Mouse (Mus musculus) limb, embryonic 11.5 days (tissue): ENCODE measurements at regions not wholly inside any gene's neighbourhood (a gene's known extent, or its start where the extent isn't known, plus 50 kb on each side); places are given as distances from the start of the nearest gene placed in this dataset.

Experiments
- ATAC-seq: fragments of 200-750 bp; cut with Nextera tagmentation; 2 replicates; pipeline ENCODE4 v1.8.0; 2017; ENCODE audit warnings: low read depth; ENCODE audit not compliant: insufficient number of reproducible peaks, low FRiP score, low TSS enrichment
- DNase-seq: peaks from one replicate; pipeline ENCODE4 v3.0.0-alpha.2; 2015; ENCODE audit warnings: low spot score
- H3K27ac ChIP-seq: fragments of 300-500 bp; sonication (generic); replicated peaks from 2 replicates; pipeline ENCODE4 v1.5.1; 2014; ENCODE audit warnings: low read depth, mild to moderate bottlenecking, low read length
- H3K27me3 ChIP-seq: fragments of 300-500 bp; sonication (generic); 2 replicates; pipeline ENCODE4 v1.6.1; 2014; ENCODE audit warnings: mild to moderate bottlenecking, low read length, mixed read lengths; ENCODE audit not compliant: control insufficient read depth, insufficient read depth
- H3K36me3 ChIP-seq: fragments of 300-500 bp; sonication (generic); 2 replicates; pipeline ENCODE4 v1.6.1; 2014; ENCODE audit warnings: mild to moderate bottlenecking, low read length, moderate library complexity, mixed read lengths; ENCODE audit not compliant: control insufficient read depth, insufficient read depth
- H3K4me1 ChIP-seq: fragments of 300-500 bp; sonication (generic); 2 replicates; pipeline ENCODE4 v1.6.1; 2014; ENCODE audit warnings: low read length, mixed read lengths; ENCODE audit not compliant: control insufficient read depth, insufficient read depth
- H3K4me2 ChIP-seq: fragments of 300-500 bp; sonication (generic); 2 replicates; pipeline ENCODE4 v1.6.1; 2014; ENCODE audit warnings: low read depth, mild to moderate bottlenecking, moderate library complexity; ENCODE audit not compliant: severe bottlenecking
- H3K4me3 ChIP-seq: fragments of 300-500 bp; sonication (generic); 2 replicates; pipeline ENCODE4 v1.5.1; 2014; ENCODE audit warnings: low read depth, low read length
- H3K9ac ChIP-seq: fragments of 300-500 bp; sonication (generic); 2 replicates; pipeline ENCODE4 v1.6.1; 2014; ENCODE audit warnings: mild to moderate bottlenecking, low read length
- H3K9me3 ChIP-seq: fragments of 300-500 bp; sonication (generic); 2 replicates; pipeline ENCODE4 v1.6.1; 2016; ENCODE audit warnings: low read length; ENCODE audit not compliant: control insufficient read depth
- WGBS: fragments of 180-500 bp; shearing (Covaris S2); extraction: QIAGEN DNeasy Blood & Tissue Kit; methylation state at CpG from one replicate; pipeline ENCODE4 v1.1.7; 2014; 5-methylcytosine and 5-hydroxymethylcytosine counted together

DNA sequence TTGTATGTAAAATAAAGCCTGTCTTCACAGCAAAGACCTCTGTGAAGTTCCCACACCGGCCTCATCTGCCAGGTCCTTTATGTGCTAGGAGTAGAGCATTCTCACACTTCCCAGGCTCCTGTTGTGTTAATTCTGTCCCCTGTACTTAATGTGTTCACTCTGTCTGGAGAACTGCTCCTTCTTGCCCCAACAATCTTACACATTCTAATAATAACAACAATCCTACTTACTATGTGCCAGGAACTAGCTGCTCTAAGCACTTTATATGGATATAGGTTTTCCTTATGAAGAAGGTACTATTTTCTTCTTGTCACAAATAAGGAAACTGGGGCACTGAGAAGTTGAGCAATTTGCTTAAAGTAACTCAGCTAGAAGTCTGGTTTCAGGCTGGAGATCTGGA lies 456.6 kb upstream of the Nr2f1 start:
- H3K4me1 ChIP-seq = no peaks in the 10 kb centered on the region
- no peak overlapping the region for H3K27ac ChIP-seq
- H3K9ac ChIP-seq = no peak overlapping the region
- no peak for ATAC-seq
- no peak overlapping the region for H3K4me3 ChIP-seq
- no peak for DNase-seq
- H3K9me3 ChIP-seq = no peaks in the 10 kb centered on the region
- H3K36me3 ChIP-seq = no peaks in the 10 kb centered on the region
- no peaks in the 10 kb centered on the region for H3K27me3 ChIP-seq
- 87% methylated on average over 1 of the region's 1 CpGs for WGBS
- H3K4me2 ChIP-seq = no peak overlapping the region

DNA sequence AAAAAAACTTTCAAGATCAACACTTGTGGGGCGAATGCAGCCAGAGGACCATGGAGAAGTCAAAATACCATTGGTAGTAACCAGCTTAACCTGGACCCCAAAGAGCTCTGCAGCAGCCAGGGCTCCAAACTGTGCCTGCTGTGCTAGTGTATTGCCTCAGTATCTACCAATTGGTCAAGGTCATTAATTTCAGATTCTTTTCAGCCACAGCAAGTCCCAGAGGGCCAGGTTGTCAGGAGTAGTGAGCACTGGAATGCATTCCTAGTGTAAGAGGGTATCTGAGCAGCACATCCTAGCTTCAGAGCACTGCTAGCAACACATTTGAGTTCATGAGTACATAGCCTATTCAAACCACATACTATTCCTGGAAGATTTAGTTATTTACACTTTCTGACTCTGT lies 451.3 kb upstream of the Nr2f1 start:
- 81% methylated on average over 1 of the region's 1 CpGs for WGBS
- ATAC-seq = no peak

DNA sequence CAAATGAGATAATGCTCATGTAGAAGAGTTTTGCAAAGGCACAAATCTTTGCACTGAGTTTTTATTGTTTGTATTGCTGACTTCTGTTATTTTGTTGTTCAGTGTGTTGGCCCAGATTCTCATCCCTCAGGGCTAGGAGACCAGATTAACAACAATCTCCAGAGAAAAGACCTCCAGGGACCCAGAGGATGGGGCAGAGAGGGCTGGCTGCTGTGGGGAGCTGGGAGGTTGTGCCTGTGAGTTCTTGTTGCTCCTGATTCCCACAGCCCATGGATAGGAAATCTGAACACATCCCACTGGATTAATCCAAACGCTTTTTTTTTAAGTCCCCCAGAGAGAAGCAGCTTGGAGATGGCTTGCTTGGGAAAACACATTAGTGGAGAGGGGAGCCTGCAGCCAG lies 445.0 kb upstream of the Nr2f1 start:
- no peak overlapping the region for H3K9ac ChIP-seq
- no peaks in the 10 kb centered on the region for H3K36me3 ChIP-seq

More for the DNA sequence above, 451.3 kb upstream of the Nr2f1 start:
- no peaks in the 10 kb centered on the region for H3K4me1 ChIP-seq
- no peak overlapping the region for H3K27ac ChIP-seq
- H3K9ac ChIP-seq = no peak overlapping the region
- no peak for DNase-seq
- no peaks in the 10 kb centered on the region for H3K27me3 ChIP-seq
- H3K9me3 ChIP-seq = no peaks in the 10 kb centered on the region
- no peak overlapping the region for H3K4me3 ChIP-seq
- H3K4me2 ChIP-seq = no peak overlapping the region
- no peaks in the 10 kb centered on the region for H3K36me3 ChIP-seq

DNA sequence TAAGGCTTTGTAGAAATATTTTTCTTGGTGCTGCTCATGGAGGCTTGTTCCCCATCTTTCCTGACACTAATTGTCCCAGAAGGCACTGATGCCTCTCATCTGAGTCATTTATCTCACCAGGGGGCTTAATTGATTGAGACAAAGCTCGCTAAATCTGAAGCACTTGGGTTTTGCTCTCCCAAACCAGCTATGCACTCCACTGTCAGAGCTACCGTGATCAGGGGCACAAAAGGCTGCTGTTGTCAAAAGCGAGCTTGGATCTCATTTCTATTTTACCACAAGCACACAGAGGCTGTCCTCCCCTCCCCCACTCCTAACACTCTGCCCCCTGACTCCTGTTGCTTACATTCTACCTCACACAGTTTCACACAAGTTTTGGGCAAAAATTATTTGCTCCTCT lies 443.5 kb upstream of the Nr2f1 start:
- H3K9me3 ChIP-seq = no peaks in the 10 kb centered on the region
- no peak for ATAC-seq
- no peak overlapping the region for H3K27ac ChIP-seq
- no peaks in the 10 kb centered on the region for H3K27me3 ChIP-seq
- WGBS = 5% methylated on average over 3 of the region's 3 CpGs
- H3K4me2 ChIP-seq = no peak overlapping the region
- no peak for DNase-seq
- no peaks in the 10 kb centered on the region for H3K36me3 ChIP-seq
- H3K9ac ChIP-seq = no peak overlapping the region
- 0 out of 2 replicates have a peak, but pooled peaks cover 2% of the 10 kb centered on the region for H3K4me1 ChIP-seq
- no peak overlapping the region for H3K4me3 ChIP-seq

More for the DNA sequence above, 445.0 kb upstream of the Nr2f1 start:
- Histone ChIP-seq H3K4me3 (no peak overlapping the region), H3K4me2 (no peak overlapping the region), H3K4me1 (0 out of 2 replicates have a peak, but pooled peaks cover 2% of the 10 kb centered on the region), H3K9me3 (no peaks in the 10 kb centered on the region), H3K27me3 (no peaks in the 10 kb centered on the region), H3K27ac (no peak overlapping the region)
- ATAC-seq (no peak), DNase-seq (no peak)
- 37% methylated on average over 1 of the region's 1 CpGs for WGBS

DNA sequence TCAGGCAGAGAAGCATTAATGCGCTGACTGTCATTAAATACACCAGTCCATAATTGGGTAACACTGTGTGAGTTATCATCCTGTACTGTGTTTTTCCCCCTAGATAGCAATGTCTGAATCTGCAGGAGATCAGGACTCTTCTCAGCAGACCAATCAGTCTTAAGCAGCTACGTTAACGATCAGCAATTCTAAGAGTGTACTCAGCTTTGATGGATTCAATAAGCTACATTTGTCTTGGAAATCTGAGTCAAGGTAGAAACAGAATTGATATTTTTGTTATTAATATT lies 442.8 kb upstream of the Nr2f1 start:
- Histone ChIP-seq H3K4me1 (0 out of 2 replicates have a peak, but pooled peaks cover 2% of the 10 kb centered on the region), H3K9ac (no peak overlapping the region), H3K36me3 (no peaks in the 10 kb centered on the region), H3K4me2 (no peak overlapping the region), H3K9me3 (no peaks in the 10 kb centered on the region), H3K27ac (no peak overlapping the region), H3K4me3 (no peak overlapping the region), H3K27me3 (no peaks in the 10 kb centered on the region)
- DNase-seq (no peak), ATAC-seq (no peak)
- 83% methylated on average over 3 of the region's 3 CpGs for WGBS

DNA sequence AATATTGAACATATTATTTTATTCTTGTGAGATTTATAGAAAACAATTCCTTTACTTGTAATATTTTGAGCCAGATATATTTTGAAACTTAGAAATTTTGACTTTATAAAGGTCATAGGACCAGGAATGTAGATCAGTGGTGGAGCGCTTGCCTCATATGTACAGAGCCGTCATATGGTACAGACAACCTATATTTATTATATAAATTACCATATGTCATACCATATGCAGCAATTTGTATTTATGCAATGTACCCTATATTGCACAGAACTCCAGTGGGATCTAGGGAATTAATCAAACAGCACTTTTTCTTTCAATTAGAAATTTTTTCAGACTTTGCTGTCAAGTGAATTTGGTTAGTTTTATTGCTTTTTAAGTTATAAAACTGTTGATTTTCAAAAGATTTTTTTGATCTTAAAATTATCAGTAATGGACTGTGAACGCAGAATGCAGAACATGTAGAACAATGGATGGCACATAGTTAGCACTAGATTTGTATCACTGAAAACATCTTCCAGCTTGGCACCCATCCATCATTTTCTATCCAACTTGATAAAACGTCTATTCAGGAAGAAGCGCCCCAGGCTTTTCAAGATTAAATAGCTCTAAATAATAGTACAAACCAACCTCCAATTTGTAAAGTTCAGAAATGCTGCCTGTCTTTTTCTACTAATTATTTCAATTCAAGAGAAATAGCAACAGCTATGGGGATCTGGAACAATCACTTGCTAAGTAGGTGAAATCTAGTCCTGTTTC lies 442.3 kb upstream of the Nr2f1 start:
- DNase-seq (no peak), ATAC-seq (no peak)
- 84% methylated on average over 5 of the region's 5 CpGs for WGBS
- H3K36me3 ChIP-seq = no peaks in the 10 kb centered on the region
- H3K27ac ChIP-seq = no peak overlapping the region
- no peak overlapping the region for H3K4me2 ChIP-seq
- no peak overlapping the region for H3K4me3 ChIP-seq
- H3K9ac ChIP-seq = no peak overlapping the region
- H3K4me1 ChIP-seq = 0 out of 2 replicates have a peak, but pooled peaks cover 2% of the 10 kb centered on the region
- H3K27me3 ChIP-seq = no peaks in the 10 kb centered on the region
- H3K9me3 ChIP-seq = no peaks in the 10 kb centered on the region

DNA sequence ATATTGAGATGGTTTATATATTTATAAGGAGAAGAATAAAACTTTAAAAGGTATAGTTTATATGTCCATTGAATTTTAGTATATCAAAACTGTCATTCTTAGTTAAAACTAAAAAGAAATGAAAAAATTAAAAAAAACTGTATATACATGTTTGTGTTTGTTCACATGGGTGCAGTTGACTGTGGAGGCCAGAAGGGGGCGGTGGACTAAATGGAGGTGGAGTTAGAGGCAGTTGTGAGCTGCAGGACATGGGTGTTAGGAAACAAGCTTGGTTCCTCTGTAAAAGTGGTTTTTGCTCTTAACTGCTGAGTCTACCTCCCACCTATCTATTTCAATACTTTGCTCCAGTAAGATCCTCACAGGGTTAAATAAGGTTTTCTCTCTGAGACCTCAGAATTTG lies 440.8 kb upstream of the Nr2f1 start:
- WGBS = 59% methylated on average over 1 of the region's 1 CpGs
- no peak for DNase-seq
- H3K9ac ChIP-seq = no peak overlapping the region
- H3K27me3 ChIP-seq = no peaks in the 10 kb centered on the region
- H3K27ac ChIP-seq = no peak overlapping the region
- H3K9me3 ChIP-seq = no peaks in the 10 kb centered on the region
- no peak overlapping the region for H3K4me2 ChIP-seq
- H3K36me3 ChIP-seq = no peaks in the 10 kb centered on the region
- H3K4me1 ChIP-seq = 0 out of 2 replicates have a peak, but pooled peaks cover 2% of the 10 kb centered on the region
- no peak overlapping the region for H3K4me3 ChIP-seq
- no peak for ATAC-seq

DNA sequence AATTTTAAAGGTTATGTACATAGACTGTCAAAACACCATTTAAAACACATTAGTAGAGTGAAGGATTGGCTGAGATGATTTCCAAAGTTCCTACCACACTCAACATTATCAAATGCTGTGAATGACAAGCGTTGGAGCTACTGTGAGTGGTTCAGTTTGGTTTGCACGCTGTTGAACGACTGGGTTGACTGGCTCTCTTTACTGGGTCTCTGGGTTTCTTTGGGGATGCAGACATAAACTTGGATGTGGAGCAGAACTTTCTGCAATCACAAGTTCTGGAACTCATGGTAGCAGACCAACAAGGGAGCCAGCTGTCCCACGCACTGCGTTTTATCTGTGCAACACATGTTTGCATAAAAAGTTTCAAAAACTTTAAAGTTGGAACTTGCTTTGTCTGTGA lies 438.9 kb upstream of the Nr2f1 start:
- H3K4me1 ChIP-seq = 0 out of 2 replicates have a peak, but pooled peaks cover 2% of the 10 kb centered on the region
- H3K9me3 ChIP-seq = no peaks in the 10 kb centered on the region
- DNase-seq = no peak
- no peak overlapping the region for H3K4me3 ChIP-seq
- H3K36me3 ChIP-seq = no peaks in the 10 kb centered on the region
- H3K9ac ChIP-seq = no peak overlapping the region
- no peak overlapping the region for H3K27ac ChIP-seq
- 92% methylated on average over 5 of the region's 5 CpGs for WGBS
- no peaks in the 10 kb centered on the region for H3K27me3 ChIP-seq
- ATAC-seq = no peak
- H3K4me2 ChIP-seq = no peak overlapping the region

DNA sequence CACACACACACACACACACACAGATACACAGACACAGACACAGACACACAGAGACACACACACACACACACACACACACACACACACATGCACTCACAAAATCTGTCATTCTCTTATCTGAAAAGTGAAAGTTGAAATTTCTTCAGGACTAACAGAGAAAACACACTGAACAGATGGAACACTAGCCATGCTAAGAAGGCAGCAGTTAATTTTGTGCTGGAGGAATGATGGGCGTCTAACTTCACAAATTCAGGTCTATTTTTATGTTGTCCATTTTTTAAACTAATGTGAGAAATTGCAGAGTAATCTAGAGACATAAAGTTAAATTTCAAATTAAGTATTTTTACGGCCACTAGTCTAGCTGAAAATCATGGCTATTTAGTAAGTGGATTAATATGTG lies 432.1 kb upstream of the Nr2f1 start:
- no peak overlapping the region for H3K27ac ChIP-seq
- 0 out of 2 replicates have a peak, but pooled peaks cover 2% of the 10 kb centered on the region for H3K4me1 ChIP-seq
- no peak for ATAC-seq
- no peak for DNase-seq
- H3K4me2 ChIP-seq = no peak overlapping the region
- H3K9me3 ChIP-seq = no peaks in the 10 kb centered on the region
- H3K27me3 ChIP-seq = no peaks in the 10 kb centered on the region
- no peak overlapping the region for H3K4me3 ChIP-seq
- WGBS = 87% methylated on average over 2 of the region's 2 CpGs
- no peak overlapping the region for H3K9ac ChIP-seq
- H3K36me3 ChIP-seq = no peaks in the 10 kb centered on the region
